Mouse (Mus musculus) heart, postnatal 14 days (tissue): ENCODE measurements around the gene Cops3. TPM values are rescaled to one million over a fixed set of nuclear protein-coding genes. Genes with fewer than 3 reads are reported as not detected.

Experiments used
- DNase-seq, 2 experiments: peaks; one replicate each; pipeline ENCODE4 v3.0.0; 2021 to 2022
- intact Hi-C: fragments of 180-260 bp; cut with DNase I; formaldehyde crosslinking; loops from one replicate; pipeline ENCODE4 v1.15.1; 2025
- total RNA-seq, 2 experiments: library from RNA; stranded (reverse); gene quantifications; 2 replicates each; pipeline ENCODE4 v1.2.3; 2021

The Cops3 gene
- total RNA-seq, 2 experiments from 2014 or later, result 69.5 to 69.9 TPM

DNA sequence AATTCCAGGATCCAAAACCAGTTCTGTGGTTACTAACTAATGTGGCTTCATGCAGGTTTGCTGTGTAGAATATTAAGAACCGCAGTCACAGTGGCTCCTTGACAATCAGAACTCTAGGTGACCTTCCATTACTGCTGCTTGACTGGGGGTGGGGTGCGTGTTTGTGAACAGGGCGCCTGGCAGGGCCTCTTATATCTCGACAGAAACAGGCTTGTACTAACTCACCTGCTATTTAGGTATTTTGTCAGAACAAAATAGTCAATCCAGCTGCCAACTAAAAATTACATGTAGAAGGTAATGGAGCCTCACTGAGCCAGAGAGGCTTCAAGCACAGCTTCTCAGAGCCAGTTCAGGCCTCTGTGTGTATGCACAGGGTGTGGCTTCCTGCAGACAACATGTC is 59.4 kb downstream of the Cops3 start:
- intact Hi-C loops, result no loop called here
- DNase-seq, result no peak

GRCm38 (mm10) chr11:59779406-59779805 is 60.2 kb downstream of the Cops3 start:
- no peak for DNase-seq

DNA sequence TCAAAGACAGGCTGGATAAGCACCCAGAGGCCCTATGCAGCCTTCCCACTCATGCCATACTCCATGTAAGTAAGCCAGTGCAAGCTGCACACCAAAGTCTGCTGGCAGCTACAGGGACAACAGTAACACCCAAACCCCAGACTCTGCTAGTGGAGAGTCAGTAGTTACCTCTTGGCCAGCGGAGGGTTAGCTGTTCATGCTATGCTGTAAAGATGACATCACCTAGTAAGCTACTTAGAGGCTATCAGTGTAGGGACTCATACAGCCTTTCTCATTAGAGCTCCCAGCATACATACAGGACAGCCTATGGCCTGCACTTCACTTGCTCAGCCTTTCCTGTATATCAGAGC is 60.8 kb downstream of the Cops3 start:
- DNase-seq, result no peak
- intact Hi-C loops, result loop anchor here (2.0 kb wide), 1 partner anchor 156 kb away; no protein-coding TSS in a partner anchor

More at GRCm38 (mm10) chr11:59779406-59779805, 60.2 kb downstream of the Cops3 start:
- intact Hi-C loops, result loop anchor here (2.0 kb wide), 1 partner anchor 157 kb away; no protein-coding TSS in a partner anchor

GRCm38 (mm10) chr11:59778181-59778873 is 61.3 kb downstream of the Cops3 start:
- DNase-seq, result peak; percentile 82 to 89
- intact Hi-C loops, result loop anchor here (2.0 kb wide), 1 partner anchor 156 kb away; no protein-coding TSS in a partner anchor

GRCm38 (mm10) chr11:59777259-59777658 is 62.4 kb downstream of the Cops3 start:
- DNase-seq, result no peak
- intact Hi-C loops, result no loop called here

GRCm38 (mm10) chr11:59775435-59776148 is 64.0 kb downstream of the Cops3 start:
- intact Hi-C loops, result no loop called here
- no peak for DNase-seq

DNA sequence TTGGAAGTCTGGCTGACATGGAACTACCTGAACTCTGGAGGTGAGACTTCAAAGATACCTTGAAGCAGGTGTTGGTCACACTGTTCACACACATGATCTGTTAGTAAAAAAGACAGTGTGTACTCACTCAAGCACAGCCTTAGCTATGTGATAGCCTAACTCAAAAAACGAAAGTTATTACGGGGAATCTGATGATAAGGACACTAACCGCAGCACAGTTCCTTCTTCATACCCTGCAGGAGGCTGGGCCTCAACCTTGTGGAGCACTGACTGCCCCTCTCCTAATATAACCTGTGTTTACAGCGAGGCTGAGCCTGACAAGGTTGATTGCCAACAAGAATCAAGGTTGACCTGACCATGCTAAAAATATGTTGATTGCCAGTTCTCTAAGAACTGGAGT is 65.1 kb downstream of the Cops3 start:
- intact Hi-C loops, result no loop called here
- DNase-seq, result no peak

DNA sequence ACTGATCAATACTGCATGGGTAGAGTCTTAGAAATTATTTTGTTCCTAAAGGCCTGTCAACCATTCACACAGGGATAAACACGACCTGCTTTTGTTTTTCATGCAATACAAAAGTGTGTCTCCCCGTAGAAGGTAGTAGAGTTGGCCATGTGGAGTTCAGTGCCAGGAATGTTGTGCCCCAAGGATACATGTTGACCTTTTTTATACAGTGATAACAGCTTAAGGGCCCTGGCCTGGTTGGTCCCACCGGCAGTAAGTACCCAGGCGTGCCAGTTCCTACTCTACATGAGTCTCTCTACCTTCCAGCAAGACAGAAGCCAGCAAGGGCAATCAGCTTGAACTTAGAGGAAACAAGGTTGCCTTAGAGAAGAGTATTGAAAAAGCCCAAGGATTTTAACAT is 66.7 kb downstream of the Cops3 start:
- no peak for DNase-seq
- intact Hi-C loops, result no loop called here

- intact Hi-C loops, result no loop called here
- no peak for DNase-seq
Observed at GRCm38 (mm10) chr11:59772291-59772690, 67.3 kb downstream of the Cops3 start.

- no peak for DNase-seq
- intact Hi-C loops, result no loop called here
Observed at GRCm38 (mm10) chr11:59770753-59771152, 68.9 kb downstream of the Cops3 start.

GRCm38 (mm10) chr11:59769738-59770137 is 69.9 kb downstream of the Cops3 start:
- no peak for DNase-seq
- intact Hi-C loops, result no loop called here

DNA sequence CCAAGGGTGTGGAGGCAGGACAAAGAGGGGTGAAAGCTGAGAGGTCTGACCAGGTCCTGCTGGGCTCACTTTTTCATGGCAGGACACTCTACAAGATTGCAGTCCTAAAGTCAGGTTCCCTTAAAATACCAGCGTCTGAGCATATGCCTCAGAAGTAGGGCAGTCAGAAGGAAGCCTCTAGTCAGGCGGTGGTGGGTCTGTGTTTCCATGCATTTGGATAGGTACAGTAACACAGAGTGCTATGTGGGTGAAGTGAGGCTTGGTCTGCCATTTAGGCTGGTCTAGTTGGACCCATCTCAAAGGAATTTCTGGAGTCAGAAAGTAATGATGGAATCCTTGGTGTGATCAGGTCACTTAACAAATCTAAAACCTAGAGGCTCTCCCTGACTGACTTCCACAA is 70.3 kb downstream of the Cops3 start:
- no peak for DNase-seq
- intact Hi-C loops, result no loop called here

Other genes with a start within 250 kb of the Cops3 start
- gene Olfr223, start 246.5 kb downstream of the Cops3 start, total RNA-seq, result not detected
- gene Mprip, start 178.5 kb downstream of the Cops3 start, total RNA-seq, result 100 to 1,000 TPM; 171 to 185 TPM
- gene Pld6, start 52.2 kb downstream of the Cops3 start, total RNA-seq, result under 1 TPM; 0.54 to 0.76 TPM
- 10 to 100 TPM; 42.7 to 43.5 TPM for gene Flcn, start 29.8 kb downstream of the Cops3 start, total RNA-seq
- 10 to 100 TPM; 25.0 to 25.1 TPM for gene Nt5m, start 391 bp downstream of the Cops3 start, total RNA-seq
- 10 to 100 TPM; 22.4 TPM for gene Med9, start 108.4 kb upstream of the Cops3 start, total RNA-seq
- 10 to 100 TPM; 11.9 to 13.4 TPM for gene Rasd1, start 125.1 kb upstream of the Cops3 start, total RNA-seq
- gene Pemt, start 206.7 kb upstream of the Cops3 start, total RNA-seq, result 1 to 10 TPM; 1.3 to 1.9 TPM